Mouse (Mus musculus): ENCODE measurements around the gene Galk1. TPM values are rescaled to one million over a fixed set of nuclear protein-coding genes. Genes with fewer than 3 reads are reported as not detected.

Galk1 gene
- polyA plus RNA-seq, 1 experiment from 2014 or later, result 45.0 TPM

DNA sequence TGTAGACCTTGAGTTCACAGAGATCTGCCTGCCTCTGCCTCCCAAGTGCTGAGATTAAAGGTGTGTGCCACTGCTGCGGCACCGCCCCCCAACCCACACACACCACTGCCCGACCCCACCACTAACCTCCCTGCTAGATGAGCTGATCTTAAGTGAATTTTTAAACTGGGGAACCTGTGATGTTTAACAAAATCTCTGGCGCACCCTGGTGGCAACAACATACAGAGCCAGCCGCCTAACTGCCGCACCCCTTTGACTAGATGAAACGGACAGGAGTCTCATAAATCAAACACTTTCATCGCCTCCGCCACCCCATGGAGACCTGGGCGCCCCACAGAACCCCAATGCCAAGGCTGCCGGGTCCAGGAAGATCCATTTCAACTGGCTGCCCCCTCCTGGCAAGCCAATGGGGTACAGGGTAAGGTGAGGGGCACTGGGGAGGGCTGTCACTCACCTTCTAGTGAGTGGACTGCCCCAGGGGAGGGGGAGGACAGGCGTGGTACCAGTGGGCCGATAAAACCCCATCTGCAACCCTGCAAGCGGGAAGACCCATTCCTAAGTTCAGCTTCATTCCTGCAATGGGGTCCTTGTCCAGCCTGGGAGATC is 12.9 kb downstream of the Galk1 start:
- Histone ChIP-seq H3K4me2 (ENCODE audit: low read depth, low read length) (no peak overlapping the region), H3K27me3 (ENCODE audit: control insufficient read depth, insufficient read depth, low read length) (no peaks in the 10 kb centered on the region), H3K27ac (ENCODE audit: low read depth, low read length) (no peak overlapping the region), H3K36me3 (ENCODE audit: control insufficient read depth, insufficient read depth, low read length) (no peaks in the 10 kb centered on the region), H3K4me1 (ENCODE audit: control insufficient read depth, insufficient read depth, low read length) (peaks cover 5% of the 10 kb centered on the region; the same call in 1 of the 2 replicates), H3K4me3 (ENCODE audit: low read depth, low read length) (no peak overlapping the region), H3K9me3 (ENCODE audit: control insufficient read depth, low read length) (no peaks in the 10 kb centered on the region), H3K9ac (replicated peaks; ENCODE audit: low read depth, low read length) (no peak overlapping the region)
- ATAC-seq (ENCODE audit: low read depth), result no peak
- 17% methylated on average over 14 of the region's 14 CpGs for WGBS

DNA sequence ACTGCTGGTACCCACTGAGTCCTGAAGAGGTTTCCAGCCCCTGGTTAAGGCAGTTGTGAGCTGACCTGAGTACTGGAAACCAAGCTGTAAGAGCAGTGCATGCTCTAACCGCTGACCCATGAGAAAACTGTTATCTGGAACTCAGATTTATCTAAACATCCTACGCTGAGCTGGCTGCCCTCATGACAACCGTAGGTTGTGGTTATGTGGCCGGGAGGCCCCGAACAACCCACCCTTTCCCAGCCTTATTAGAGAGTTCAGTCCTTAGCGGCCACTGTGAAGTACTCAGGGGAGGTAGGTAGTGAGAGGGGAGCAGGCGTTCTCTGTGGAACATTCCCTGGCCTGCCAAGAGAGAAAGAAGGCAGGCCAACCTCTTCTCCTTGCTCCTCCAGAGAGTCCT is 13.5 kb downstream of the Galk1 start:
- ATAC-seq (ENCODE audit: low read depth), result no peak
- Histone ChIP-seq H3K36me3 (ENCODE audit: control insufficient read depth, insufficient read depth, low read length) (no peaks in the 10 kb centered on the region), H3K27me3 (ENCODE audit: control insufficient read depth, insufficient read depth, low read length) (no peaks in the 10 kb centered on the region), H3K27ac (ENCODE audit: low read depth, low read length) (no peak overlapping the region), H3K9me3 (ENCODE audit: control insufficient read depth, low read length) (no peaks in the 10 kb centered on the region), H3K4me1 (ENCODE audit: control insufficient read depth, insufficient read depth, low read length) (no peaks in the 10 kb centered on the region), H3K9ac (replicated peaks; ENCODE audit: low read depth, low read length) (no peak overlapping the region), H3K4me2 (ENCODE audit: low read depth, low read length) (no peak overlapping the region), H3K4me3 (ENCODE audit: low read depth, low read length) (no peak overlapping the region)
- WGBS, result 81% methylated on average over 7 of the region's 7 CpGs

DNA sequence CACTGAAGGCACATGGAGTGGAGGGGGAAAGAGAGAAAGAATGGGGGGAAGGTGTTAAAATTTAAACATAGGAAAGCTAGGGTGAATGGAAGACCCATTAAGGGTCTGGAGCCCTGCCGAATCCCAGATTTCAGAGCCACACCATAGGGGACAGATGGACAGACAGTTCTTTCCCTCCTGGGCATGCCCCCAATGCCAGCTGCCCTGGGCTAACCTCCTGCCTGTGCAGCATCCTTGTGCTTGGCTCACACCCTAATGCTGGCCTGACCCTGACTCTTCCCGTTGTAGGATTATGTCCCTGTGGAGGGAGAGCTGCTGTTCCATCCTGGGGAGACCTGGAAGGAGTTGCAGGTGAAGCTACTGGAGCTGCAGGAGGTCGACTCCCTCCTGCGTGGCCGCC is 14.9 kb downstream of the Galk1 start:
- no peaks in the 10 kb centered on the region for H3K27me3 ChIP-seq (ENCODE audit: control insufficient read depth, insufficient read depth, low read length)
- no peaks in the 10 kb centered on the region for H3K4me1 ChIP-seq (ENCODE audit: control insufficient read depth, insufficient read depth, low read length)
- H3K4me2 ChIP-seq (ENCODE audit: low read depth, low read length), result no peak overlapping the region
- H3K27ac ChIP-seq (ENCODE audit: low read depth, low read length), result no peak overlapping the region
- 65% methylated on average over 5 of the region's 5 CpGs for WGBS
- H3K4me3 ChIP-seq (ENCODE audit: low read depth, low read length), result no peak overlapping the region
- no peaks in the 10 kb centered on the region for H3K9me3 ChIP-seq (ENCODE audit: control insufficient read depth, low read length)
- 0 out of 2 replicates have a peak overlapping the region, but pooled peaks have one; percentile 7 for H3K9ac ChIP-seq (replicated peaks; ENCODE audit: low read depth, low read length)
- no peaks in the 10 kb centered on the region for H3K36me3 ChIP-seq (ENCODE audit: control insufficient read depth, insufficient read depth, low read length)
- no peak for ATAC-seq (ENCODE audit: low read depth)

DNA sequence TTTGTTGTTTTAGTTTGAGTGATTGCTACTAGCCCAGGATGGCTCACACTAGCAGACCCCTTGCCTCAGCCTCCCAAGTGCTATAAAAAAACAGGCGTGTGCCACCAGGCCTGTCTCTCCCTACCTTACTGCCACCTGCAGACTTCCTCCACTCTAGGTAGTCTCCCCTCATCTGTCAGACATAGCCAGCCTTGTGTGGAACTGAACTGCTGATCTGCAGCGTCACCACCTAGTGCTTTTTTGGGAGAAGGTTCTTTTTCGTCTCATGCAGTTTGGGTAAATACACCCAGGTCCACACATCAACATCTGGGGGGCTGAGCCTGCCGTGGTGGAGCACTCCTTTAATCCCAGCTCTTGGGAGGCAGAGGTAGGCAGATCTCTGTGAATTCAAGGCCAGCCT is 15.5 kb downstream of the Galk1 start:
- no peak for ATAC-seq (ENCODE audit: low read depth)
- no peak overlapping the region for H3K27ac ChIP-seq (ENCODE audit: low read depth, low read length)
- no peak overlapping the region for H3K9ac ChIP-seq (replicated peaks; ENCODE audit: low read depth, low read length)
- H3K4me3 ChIP-seq (ENCODE audit: low read depth, low read length), result no peak overlapping the region
- H3K9me3 ChIP-seq (ENCODE audit: control insufficient read depth, low read length), result no peaks in the 10 kb centered on the region
- no peaks in the 10 kb centered on the region for H3K36me3 ChIP-seq (ENCODE audit: control insufficient read depth, insufficient read depth, low read length)
- H3K27me3 ChIP-seq (ENCODE audit: control insufficient read depth, insufficient read depth, low read length), result no peaks in the 10 kb centered on the region
- H3K4me2 ChIP-seq (ENCODE audit: low read depth, low read length), result no peak overlapping the region
- WGBS, result 79% methylated on average over 4 of the region's 4 CpGs
- no peaks in the 10 kb centered on the region for H3K4me1 ChIP-seq (ENCODE audit: control insufficient read depth, insufficient read depth, low read length)

DNA sequence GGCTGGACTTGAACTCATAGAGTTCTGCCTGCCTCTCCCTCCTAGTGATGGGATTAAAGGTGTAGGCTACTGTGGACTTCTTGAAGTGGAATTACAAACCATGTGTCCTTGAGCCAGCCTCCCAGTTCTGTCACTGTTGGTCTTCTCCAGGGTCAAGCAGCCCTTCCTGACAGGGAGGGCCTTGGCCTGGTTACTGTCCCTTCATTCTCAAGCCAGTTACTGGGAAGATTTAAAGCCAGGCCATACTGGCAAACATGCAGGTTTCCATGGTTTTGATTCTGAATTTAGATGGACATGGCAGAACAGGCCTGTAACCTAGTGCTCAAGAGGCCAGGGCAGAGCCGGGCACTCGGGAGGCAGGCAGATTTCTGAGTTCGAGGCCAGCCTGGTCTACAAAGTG is 17.3 kb downstream of the Galk1 start:
- no peaks in the 10 kb centered on the region for H3K9me3 ChIP-seq (ENCODE audit: control insufficient read depth, low read length)
- no peak overlapping the region for H3K4me2 ChIP-seq (ENCODE audit: low read depth, low read length)
- no peaks in the 10 kb centered on the region for H3K4me1 ChIP-seq (ENCODE audit: control insufficient read depth, insufficient read depth, low read length)
- no peaks in the 10 kb centered on the region for H3K36me3 ChIP-seq (ENCODE audit: control insufficient read depth, insufficient read depth, low read length)
- no peak overlapping the region for H3K4me3 ChIP-seq (ENCODE audit: low read depth, low read length)
- ATAC-seq (ENCODE audit: low read depth), result no peak
- H3K9ac ChIP-seq (replicated peaks; ENCODE audit: low read depth, low read length), result no peak overlapping the region
- no peaks in the 10 kb centered on the region for H3K27me3 ChIP-seq (ENCODE audit: control insufficient read depth, insufficient read depth, low read length)
- H3K27ac ChIP-seq (ENCODE audit: low read depth, low read length), result no peak overlapping the region
- WGBS, result 95% methylated on average over 3 of the region's 3 CpGs

DNA sequence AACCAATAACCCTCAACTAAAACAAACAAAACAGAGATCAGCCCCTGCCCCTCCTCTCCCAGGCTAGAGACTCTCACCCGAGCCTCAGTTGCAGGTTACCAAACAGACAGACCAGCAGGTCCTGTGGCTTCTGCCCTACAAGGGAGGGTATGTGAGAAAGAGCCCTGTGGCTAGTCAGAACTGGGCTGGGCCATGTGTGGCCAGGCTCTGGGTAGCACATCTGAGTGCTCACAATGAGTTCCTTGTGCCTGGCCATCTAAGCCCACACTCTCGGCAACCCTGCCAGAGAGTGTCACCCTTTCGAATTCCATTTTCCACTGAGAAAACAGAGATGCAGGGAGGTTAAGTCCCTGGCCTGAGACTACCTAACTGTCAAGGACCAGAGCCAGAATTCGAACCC is 20.4 kb downstream of the Galk1 start:
- ATAC-seq (ENCODE audit: low read depth), result no peak

DNA sequence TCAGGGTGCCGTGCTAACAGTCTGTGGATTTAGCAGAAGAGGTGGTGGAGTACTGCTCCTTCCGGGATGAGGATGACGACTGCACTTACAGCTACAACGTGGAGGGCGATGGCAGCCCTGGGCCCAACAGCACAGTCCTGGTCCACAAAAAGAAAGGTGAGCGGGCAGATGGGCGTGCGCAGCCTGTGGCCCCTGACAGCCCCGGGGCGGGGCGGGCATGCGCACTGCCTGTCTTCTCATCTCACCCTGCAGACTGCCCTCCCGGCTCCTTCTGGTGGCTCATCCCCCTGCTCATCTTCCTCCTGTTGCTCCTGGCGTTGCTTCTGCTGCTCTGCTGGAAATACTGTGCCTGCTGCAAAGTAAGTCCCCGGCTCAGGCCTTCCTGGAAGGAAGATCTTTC is 22.8 kb downstream of the Galk1 start:
- Histone ChIP-seq H3K27ac (ENCODE audit: low read depth, low read length) (no peak overlapping the region), H3K9ac (replicated peaks; ENCODE audit: low read depth, low read length) (no peak overlapping the region), H3K4me3 (ENCODE audit: low read depth, low read length) (no peak overlapping the region), H3K27me3 (ENCODE audit: control insufficient read depth, insufficient read depth, low read length) (no peaks in the 10 kb centered on the region), H3K36me3 (ENCODE audit: control insufficient read depth, insufficient read depth, low read length) (no peaks in the 10 kb centered on the region), H3K4me2 (ENCODE audit: low read depth, low read length) (no peak overlapping the region), H3K9me3 (ENCODE audit: control insufficient read depth, low read length) (no peaks in the 10 kb centered on the region), H3K4me1 (ENCODE audit: control insufficient read depth, insufficient read depth, low read length) (no peaks in the 10 kb centered on the region)
- 29% methylated on average over 15 of the region's 15 CpGs for WGBS
- no peak for ATAC-seq (ENCODE audit: low read depth)

More for the DNA sequence above, 20.4 kb downstream of the Galk1 start:
- no peaks in the 10 kb centered on the region for H3K4me1 ChIP-seq (ENCODE audit: control insufficient read depth, insufficient read depth, low read length)
- no peak overlapping the region for H3K4me3 ChIP-seq (ENCODE audit: low read depth, low read length)
- no peaks in the 10 kb centered on the region for H3K27me3 ChIP-seq (ENCODE audit: control insufficient read depth, insufficient read depth, low read length)
- H3K4me2 ChIP-seq (ENCODE audit: low read depth, low read length), result no peak overlapping the region
- WGBS, result 62% methylated on average over 4 of the region's 4 CpGs
- H3K9ac ChIP-seq (replicated peaks; ENCODE audit: low read depth, low read length), result no peak overlapping the region
- no peaks in the 10 kb centered on the region for H3K9me3 ChIP-seq (ENCODE audit: control insufficient read depth, low read length)
- no peak overlapping the region for H3K27ac ChIP-seq (ENCODE audit: low read depth, low read length)
- no peaks in the 10 kb centered on the region for H3K36me3 ChIP-seq (ENCODE audit: control insufficient read depth, insufficient read depth, low read length)

DNA sequence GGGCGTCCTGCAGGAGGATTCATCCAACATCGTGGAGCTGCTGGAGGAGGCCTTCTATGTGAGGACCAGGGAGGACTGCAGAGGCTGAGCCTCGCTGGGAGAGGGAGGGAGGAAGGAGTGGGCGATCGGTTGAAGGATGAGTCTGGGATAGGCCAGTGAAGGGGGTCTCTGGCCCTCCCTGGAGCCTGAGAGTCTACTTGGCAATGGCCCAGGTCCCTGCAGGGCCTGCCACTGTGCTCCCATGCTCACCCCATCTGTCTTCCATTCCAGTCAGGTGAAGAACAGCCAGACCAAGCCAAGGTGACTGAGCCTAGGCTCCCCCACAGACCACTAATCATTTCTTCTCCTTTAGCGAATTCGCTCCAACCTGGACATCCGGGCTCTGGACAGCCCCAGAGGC is 29.2 kb downstream of the Galk1 start:
- H3K27me3 ChIP-seq (ENCODE audit: control insufficient read depth, insufficient read depth, low read length), result no peaks in the 10 kb centered on the region
- no peak overlapping the region for H3K4me2 ChIP-seq (ENCODE audit: low read depth, low read length)
- no peaks in the 10 kb centered on the region for H3K36me3 ChIP-seq (ENCODE audit: control insufficient read depth, insufficient read depth, low read length)
- H3K27ac ChIP-seq (ENCODE audit: low read depth, low read length), result no peak overlapping the region
- no peak for ATAC-seq (ENCODE audit: low read depth)
- H3K9ac ChIP-seq (replicated peaks; ENCODE audit: low read depth, low read length), result no peak overlapping the region
- no peaks in the 10 kb centered on the region for H3K9me3 ChIP-seq (ENCODE audit: control insufficient read depth, low read length)
- no peak overlapping the region for H3K4me3 ChIP-seq (ENCODE audit: low read depth, low read length)
- no peaks in the 10 kb centered on the region for H3K4me1 ChIP-seq (ENCODE audit: control insufficient read depth, insufficient read depth, low read length)
- WGBS, result 86% methylated on average over 8 of the region's 8 CpGs

DNA sequence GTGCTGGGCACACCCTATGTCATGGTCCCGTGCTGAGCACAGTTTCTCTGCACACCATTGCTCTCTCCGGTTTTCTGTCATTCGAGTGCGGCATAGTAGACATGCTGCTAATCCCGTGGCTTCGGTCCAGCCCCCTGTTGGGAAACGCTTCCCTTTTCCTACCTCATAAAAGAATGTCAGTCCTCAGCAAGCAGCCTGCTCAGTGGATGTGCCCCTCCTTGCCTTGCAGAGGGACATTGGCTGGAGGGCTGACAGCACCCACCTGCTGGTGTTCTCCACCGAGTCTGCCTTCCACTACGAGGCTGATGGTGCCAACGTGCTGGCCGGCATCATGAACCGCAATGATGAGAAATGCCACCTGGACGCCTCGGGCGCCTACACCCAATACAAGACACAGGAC is 30.0 kb downstream of the Galk1 start:
- 91% methylated on average over 15 of the region's 15 CpGs for WGBS
- no peak for ATAC-seq (ENCODE audit: low read depth)
- Histone ChIP-seq H3K36me3 (ENCODE audit: control insufficient read depth, insufficient read depth, low read length) (no peaks in the 10 kb centered on the region), H3K4me3 (ENCODE audit: low read depth, low read length) (no peak overlapping the region), H3K4me2 (ENCODE audit: low read depth, low read length) (no peak overlapping the region), H3K9me3 (ENCODE audit: control insufficient read depth, low read length) (no peaks in the 10 kb centered on the region), H3K4me1 (ENCODE audit: control insufficient read depth, insufficient read depth, low read length) (no peaks in the 10 kb centered on the region), H3K27ac (ENCODE audit: low read depth, low read length) (no peak overlapping the region), H3K27me3 (ENCODE audit: control insufficient read depth, insufficient read depth, low read length) (no peaks in the 10 kb centered on the region), H3K9ac (replicated peaks; ENCODE audit: low read depth, low read length) (no peak overlapping the region)

Data from neural tube, embryonic 14.5 days (tissue).